Mouse (Mus musculus) neural tube, embryonic 11.5 days (tissue): ENCODE measurements around the gene Pip4k2b. TPM values are rescaled to one million over a fixed set of nuclear protein-coding genes. Genes with fewer than 3 reads are reported as not detected.

Source experiments
- ATAC-seq: fragments of 200-750 bp; cut with Nextera tagmentation; 2 replicates; pipeline ENCODE4 v1.8.0; 2017; ENCODE audit warnings: moderate number of reproducible peaks, mild to moderate bottlenecking, moderate TSS enrichment, moderate library complexity; ENCODE audit not compliant: insufficient read depth, low FRiP score, low TSS enrichment
- DNase-seq: peaks from one replicate; pipeline ENCODE4 v3.0.0-alpha.2; 2015; ENCODE audit warnings: low spot score
- H3K27ac ChIP-seq: fragments of 300-500 bp; sonication (generic); 2 replicates; pipeline ENCODE4 v1.5.1; 2014; ENCODE audit warnings: low read depth, mild to moderate bottlenecking, low read length
- H3K27me3 ChIP-seq: fragments of 300-500 bp; sonication (generic); 2 replicates; pipeline ENCODE4 v1.6.1; 2014; ENCODE audit warnings: mild to moderate bottlenecking, low read length, mixed read lengths; ENCODE audit not compliant: control insufficient read depth, insufficient read depth
- H3K36me3 ChIP-seq: fragments of 300-500 bp; sonication (generic); 2 replicates; pipeline ENCODE4 v1.6.1; 2014; ENCODE audit warnings: mild to moderate bottlenecking, low read length, moderate library complexity, mixed read lengths; ENCODE audit not compliant: control insufficient read depth, insufficient read depth
- H3K4me1 ChIP-seq: fragments of 300-500 bp; sonication (generic); 2 replicates; pipeline ENCODE4 v1.6.1; 2014; ENCODE audit warnings: low read length, mixed read lengths; ENCODE audit not compliant: control insufficient read depth, insufficient read depth
- H3K4me2 ChIP-seq: fragments of 300-500 bp; sonication (generic); 2 replicates; pipeline ENCODE4 v1.6.1; 2014; ENCODE audit warnings: low read depth, mild to moderate bottlenecking, moderate library complexity
- H3K4me3 ChIP-seq: fragments of 300-500 bp; sonication (generic); 2 replicates; pipeline ENCODE4 v1.5.1; 2014; ENCODE audit warnings: low read depth, low read length
- H3K9ac ChIP-seq: fragments of 300-500 bp; sonication (generic); 2 replicates; pipeline ENCODE4 v1.6.1; 2014; ENCODE audit warnings: mild to moderate bottlenecking, low read length
- H3K9me3 ChIP-seq: fragments of 300-500 bp; sonication (generic); 2 replicates; pipeline ENCODE4 v1.6.1; 2016; ENCODE audit warnings: low read length; ENCODE audit not compliant: control insufficient read depth
- WGBS: fragments of 180-500 bp; shearing (Covaris S2); extraction: QIAGEN DNeasy Blood & Tissue Kit; methylation state at CpG from one replicate; pipeline ENCODE4 v1.1.7; 2014; 5-methylcytosine and 5-hydroxymethylcytosine counted together
- polyA plus RNA-seq: library from polyadenylated mRNA; unstranded; fragments of >200 nt; fragmentation: Nextera tagmentation; extraction: Ambion mirVana; gene quantifications from 2 replicates; pipeline ENCODE4 v1.2.1, GENCODE M21; 2014

The Pip4k2b gene
- polyA plus RNA-seq, 1 experiment from 2014 or later = 2.8 TPM

DNA sequence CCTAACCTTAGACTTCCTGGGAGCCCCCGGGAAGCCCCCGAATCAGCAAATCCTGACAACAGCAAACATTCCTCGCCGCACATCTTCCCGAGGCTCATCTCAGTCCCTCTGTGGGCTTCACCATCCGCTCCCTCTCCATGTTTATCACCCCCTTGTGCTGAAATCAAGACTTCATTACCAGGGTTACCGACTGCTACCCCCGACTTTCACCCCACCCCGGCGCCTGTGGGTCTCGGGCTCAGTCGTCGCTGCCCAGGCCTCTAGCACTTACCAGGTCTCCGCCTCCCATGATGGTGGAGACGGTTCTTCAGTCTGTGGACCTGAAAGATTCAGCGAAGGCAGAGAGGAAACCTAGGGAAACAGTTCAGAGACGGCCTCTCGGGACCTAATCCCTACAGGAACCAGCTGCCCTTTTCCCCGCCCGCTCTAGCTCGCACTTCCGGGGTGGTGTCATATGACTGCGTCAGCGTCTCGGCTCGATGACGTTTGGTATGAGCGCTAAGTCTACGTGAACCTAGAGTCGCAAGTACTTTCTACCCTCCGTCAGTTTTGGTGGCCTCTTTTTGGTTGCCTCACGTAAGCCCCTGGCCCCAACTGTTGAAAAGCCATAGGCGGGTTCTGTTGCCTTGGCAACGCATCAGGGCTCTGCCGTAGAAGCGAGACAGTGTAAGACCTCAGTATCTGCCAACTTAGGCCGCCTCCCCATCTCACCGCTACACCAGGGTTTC lies 21.8 kb upstream of the Pip4k2b start, which contains the start of gene Cwc25:
Gene Cwc25 (minus strand): TSS at position 403 of the 728 bp plus-strand sequence.
- 1% methylated on average over 38 of the region's 38 CpGs for WGBS
- peak; percentile 97 for DNase-seq

DNA sequence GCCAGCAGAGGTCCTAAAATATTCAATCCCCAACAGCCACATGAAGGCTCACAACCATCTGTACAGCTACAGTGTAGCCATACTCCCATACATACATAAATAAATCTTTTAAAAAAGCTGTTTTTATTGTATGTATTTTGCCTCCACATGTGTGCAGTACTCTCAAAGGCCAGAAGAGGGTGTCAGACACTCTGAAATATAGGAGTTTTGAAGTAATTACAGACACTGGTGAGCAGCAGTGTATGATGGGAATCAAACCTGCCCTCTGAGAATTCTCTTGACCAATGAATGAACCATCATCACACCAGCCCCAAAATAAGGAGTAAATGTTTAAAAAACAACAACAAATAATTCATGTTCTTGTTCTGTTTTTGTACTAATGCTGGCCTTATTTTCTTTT lies 17.1 kb upstream of the Pip4k2b start:
- Histone ChIP-seq H3K4me2 (no peak overlapping the region), H3K36me3 (peaks cover 10% of the 10 kb centered on the region), H3K4me3 (no peak overlapping the region)

More for the DNA sequence above, 21.8 kb upstream of the Pip4k2b start, which contains the start of gene Cwc25:
- peak within 1 kb of the TSS; percentile 74 for H3K4me2 ChIP-seq
- no peaks in the 10 kb centered on the region for H3K27me3 ChIP-seq
- peak within 1 kb of the TSS; percentile 85 for H3K4me3 ChIP-seq
- H3K9me3 ChIP-seq = no peaks in the 10 kb centered on the region
- H3K27ac ChIP-seq = peak within 1 kb of the TSS; percentile 72
- peaks cover 8% of the 10 kb centered on the region for H3K36me3 ChIP-seq
- peaks cover 8% of the 10 kb centered on the region; the same call in 1 of the 2 replicates for H3K4me1 ChIP-seq
- peak; percentile 75 for ATAC-seq
- peak within 1 kb of the TSS; percentile 80 for H3K9ac ChIP-seq

DNA sequence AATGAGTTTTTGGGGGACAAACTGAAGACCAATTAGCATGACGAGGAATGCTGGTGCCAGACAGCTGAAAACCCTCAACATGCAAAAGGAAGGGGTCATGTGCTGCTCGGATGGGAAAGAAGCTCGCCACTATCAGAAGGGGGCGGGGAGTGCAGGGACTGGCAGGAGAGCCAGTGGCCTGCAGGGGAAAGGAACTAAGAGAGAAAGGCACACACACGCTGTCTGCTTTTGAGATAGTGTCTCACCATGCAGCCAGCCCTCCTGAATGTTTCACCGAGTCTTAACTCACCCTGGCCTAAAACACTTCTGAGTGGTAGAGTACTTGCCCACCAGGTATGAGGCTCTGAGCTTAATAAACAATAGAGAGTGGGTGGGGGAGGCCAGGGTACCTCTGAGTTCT lies 14.4 kb upstream of the Pip4k2b start:
- Histone ChIP-seq H3K9ac (no peak overlapping the region; the same call in 1 of the 2 replicates), H3K27ac (no peak overlapping the region), H3K4me2 (no peak overlapping the region), H3K4me3 (no peak overlapping the region), H3K27me3 (no peaks in the 10 kb centered on the region), H3K9me3 (no peaks in the 10 kb centered on the region), H3K4me1 (no peaks in the 10 kb centered on the region), H3K36me3 (peaks cover 12% of the 10 kb centered on the region)
- ATAC-seq = no peak
- no peak for DNase-seq
- 88% methylated on average over 6 of the region's 6 CpGs for WGBS

More for the DNA sequence above, 17.1 kb upstream of the Pip4k2b start:
- H3K27me3 ChIP-seq = no peaks in the 10 kb centered on the region
- DNase-seq (no peak), ATAC-seq (no peak)
- no peak overlapping the region for H3K27ac ChIP-seq
- peaks cover 8% of the 10 kb centered on the region; the same call in 1 of the 2 replicates for H3K4me1 ChIP-seq
- no peaks in the 10 kb centered on the region for H3K9me3 ChIP-seq
- no peak overlapping the region for H3K9ac ChIP-seq

DNA sequence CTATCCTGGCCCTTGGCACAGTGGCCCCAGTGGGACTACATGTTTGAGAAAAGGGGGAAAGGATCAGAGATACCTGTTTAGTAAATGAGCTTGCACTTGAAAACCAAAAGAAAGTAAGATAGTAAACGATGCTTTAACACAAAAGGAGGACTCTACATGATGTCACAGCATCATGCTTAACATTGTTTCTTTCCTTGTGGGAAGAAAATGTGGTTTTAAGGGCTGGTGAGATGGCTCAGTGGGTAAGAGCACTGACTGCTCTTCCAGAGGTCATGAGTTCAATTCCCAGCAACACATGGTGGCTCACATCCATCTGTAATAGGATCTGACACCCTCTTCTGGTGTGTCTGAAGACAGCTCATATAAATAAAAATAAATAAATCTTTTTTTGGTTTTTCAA lies 13.6 kb upstream of the Pip4k2b start:
- ATAC-seq (no peak), DNase-seq (no peak)
- no peak overlapping the region for H3K4me3 ChIP-seq
- no peak overlapping the region for H3K27ac ChIP-seq
- H3K27me3 ChIP-seq = no peaks in the 10 kb centered on the region
- no peak overlapping the region for H3K4me2 ChIP-seq
- H3K4me1 ChIP-seq = no peaks in the 10 kb centered on the region
- no peak overlapping the region for H3K9ac ChIP-seq
- H3K36me3 ChIP-seq = peaks cover 14% of the 10 kb centered on the region
- 87% methylated on average over 1 of the region's 1 CpGs for WGBS
- no peaks in the 10 kb centered on the region for H3K9me3 ChIP-seq

DNA sequence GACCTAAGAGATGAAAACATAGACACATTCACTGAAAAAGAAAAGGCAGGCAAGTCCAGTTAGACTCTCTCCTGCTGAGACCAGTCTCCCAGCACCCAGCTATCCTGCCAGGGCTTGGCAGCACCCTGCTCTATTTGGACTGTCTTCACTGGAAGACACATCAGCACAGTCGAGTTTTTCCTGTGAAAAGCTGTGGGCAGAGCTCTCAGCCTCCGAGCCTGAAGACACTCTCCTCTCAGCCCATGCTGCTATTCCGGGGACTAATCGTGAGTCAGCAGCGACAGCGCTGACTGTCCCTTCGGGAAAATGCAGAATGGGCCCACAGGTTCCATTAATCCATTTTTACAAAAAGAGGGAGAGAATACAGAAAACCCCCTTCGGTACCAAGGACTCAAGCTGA lies 8.8 kb upstream of the Pip4k2b start:
- peaks cover 20% of the 10 kb centered on the region for H3K36me3 ChIP-seq
- no peak overlapping the region for H3K27ac ChIP-seq
- DNase-seq (no peak), ATAC-seq (no peak)
- no peaks in the 10 kb centered on the region for H3K4me1 ChIP-seq
- H3K4me2 ChIP-seq = no peak overlapping the region
- no peak overlapping the region for H3K9ac ChIP-seq
- H3K27me3 ChIP-seq = no peaks in the 10 kb centered on the region
- no peaks in the 10 kb centered on the region for H3K9me3 ChIP-seq
- WGBS = 91% methylated on average over 8 of the region's 8 CpGs
- H3K4me3 ChIP-seq = no peak overlapping the region

DNA sequence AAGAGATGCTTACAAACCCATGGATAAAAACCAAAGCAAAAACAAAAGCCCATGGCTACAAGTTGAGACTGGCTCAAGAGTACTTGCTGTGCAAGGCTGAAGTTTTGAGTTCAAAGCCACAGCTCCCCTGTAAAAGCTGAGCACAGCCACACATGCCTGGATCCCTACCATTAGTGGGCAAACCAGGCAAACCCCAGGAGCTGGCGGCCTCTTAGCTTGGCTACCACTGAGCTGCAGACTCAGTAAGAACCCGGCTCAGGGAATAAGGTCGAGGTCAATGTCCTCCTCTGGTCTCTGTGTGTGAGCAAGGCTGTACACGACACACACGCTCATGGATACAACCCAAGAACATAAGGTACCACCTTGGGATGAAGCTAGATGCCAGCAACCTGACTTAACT lies 4.0 kb upstream of the Pip4k2b start:
- Histone ChIP-seq H3K4me1 (peaks cover 1% of the 10 kb centered on the region; the same call in 1 of the 2 replicates), H3K27me3 (no peaks in the 10 kb centered on the region), H3K27ac (no peak overlapping the region), H3K9ac (no peak overlapping the region), H3K4me2 (no peak overlapping the region), H3K36me3 (peaks cover 19% of the 10 kb centered on the region), H3K9me3 (no peaks in the 10 kb centered on the region), H3K4me3 (no peak overlapping the region)
- DNase-seq (no peak), ATAC-seq (no peak)
- WGBS = 86% methylated on average over 5 of the region's 5 CpGs

DNA sequence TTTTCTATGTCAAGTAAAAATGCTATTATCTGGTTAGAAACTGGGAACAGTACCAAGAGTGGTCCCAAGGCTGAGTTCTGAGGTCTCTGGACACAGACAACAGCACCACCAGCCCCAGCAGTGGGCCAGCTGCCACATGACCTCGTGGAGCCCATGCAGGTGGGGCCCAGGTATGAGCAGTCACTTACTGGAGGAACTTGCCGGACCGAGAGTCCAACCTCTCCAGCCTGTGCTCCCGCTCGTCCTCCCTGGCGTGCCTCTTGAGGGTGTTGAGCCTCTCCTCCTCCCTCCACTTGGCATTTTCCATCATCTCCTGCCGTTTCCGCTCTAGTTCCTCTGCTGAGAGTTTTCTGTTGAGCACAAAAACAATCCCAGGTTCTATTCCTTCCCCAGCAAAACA lies 3.3 kb upstream of the Pip4k2b start:
- ATAC-seq (no peak), DNase-seq (no peak)
- Histone ChIP-seq H3K36me3 (peaks cover 18% of the 10 kb centered on the region), H3K9ac (no peak overlapping the region), H3K4me1 (peaks cover 8% of the 10 kb centered on the region; the same call in 1 of the 2 replicates), H3K9me3 (no peaks in the 10 kb centered on the region), H3K27ac (no peak overlapping the region), H3K27me3 (no peaks in the 10 kb centered on the region), H3K4me2 (no peak overlapping the region), H3K4me3 (no peak overlapping the region)
- 94% methylated on average over 8 of the region's 8 CpGs for WGBS

DNA sequence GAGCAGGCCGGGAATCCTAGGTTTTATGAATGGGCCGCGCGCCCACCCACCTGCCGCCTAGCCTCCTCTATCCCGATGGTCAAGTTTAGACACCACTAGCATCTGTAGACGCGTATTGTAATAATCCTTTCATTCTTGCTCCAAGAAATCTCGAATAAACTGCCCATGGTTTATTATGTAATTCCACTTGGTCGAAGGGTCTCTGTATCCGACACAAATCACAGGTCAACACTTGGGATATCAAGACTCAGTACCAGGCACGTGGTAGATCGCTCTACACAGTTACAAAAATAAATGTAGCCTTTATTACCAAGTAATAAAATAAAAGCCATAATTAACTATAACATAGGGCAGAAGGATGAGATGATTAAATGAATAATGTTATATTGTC lies 822 bp upstream of the Pip4k2b start:
- no peak overlapping the region for H3K9ac ChIP-seq
- no peak for DNase-seq
- H3K27ac ChIP-seq = no peak overlapping the region
- H3K27me3 ChIP-seq = no peaks in the 10 kb centered on the region
- no peak for ATAC-seq
- H3K4me1 ChIP-seq = peaks cover 11% of the 10 kb centered on the region; the same call in 1 of the 2 replicates
- WGBS = 11% methylated on average over 13 of the region's 13 CpGs
- peak overlapping the region; percentile 34 for H3K4me2 ChIP-seq
- H3K4me3 ChIP-seq = peak overlapping the region; percentile 82
- no peaks in the 10 kb centered on the region for H3K9me3 ChIP-seq
- peaks cover 6% of the 10 kb centered on the region; the same call in 1 of the 2 replicates for H3K36me3 ChIP-seq
